Mouse (Mus musculus) limb, embryonic 14.5 days (tissue): Measurements from ENCODE around the gene Vmn1r68. TPM values are rescaled to one million over a fixed set of nuclear protein-coding genes. Genes with fewer than 3 reads are reported as not detected.

Source experiments
- ATAC-seq: fragments of 200-750 bp; cut with Nextera tagmentation; 2 replicates; pipeline ENCODE4 v1.8.0; 2017; ENCODE audit warnings: low read depth, moderate number of reproducible peaks, moderate TSS enrichment; ENCODE audit not compliant: low FRiP score
- DNase-seq: peaks from one replicate; pipeline ENCODE4 v3.0.0-alpha.2; 2015; ENCODE audit warnings: low spot score
- H3K27ac ChIP-seq: fragments of 300-500 bp; sonication (generic); replicated peaks from 2 replicates; pipeline ENCODE4 v1.5.1; 2014; ENCODE audit warnings: low read depth, mild to moderate bottlenecking, low read length, moderate library complexity, mixed read lengths
- H3K27me3 ChIP-seq: fragments of 300-500 bp; sonication (generic); 2 replicates; pipeline ENCODE4 v1.6.1; 2014; ENCODE audit warnings: low read length, mixed read lengths; ENCODE audit not compliant: control insufficient read depth, insufficient read depth
- H3K36me3 ChIP-seq: fragments of 300-500 bp; sonication (generic); 2 replicates; pipeline ENCODE4 v1.6.1; 2014; ENCODE audit warnings: mild to moderate bottlenecking, low read length, moderate library complexity, mixed read lengths; ENCODE audit not compliant: control insufficient read depth, insufficient read depth
- H3K4me1 ChIP-seq: fragments of 300-500 bp; sonication (generic); 2 replicates; pipeline ENCODE4 v1.6.1; 2014; ENCODE audit warnings: antibody characterized with exemption, low read length, mixed read lengths; ENCODE audit not compliant: control insufficient read depth, insufficient read depth
- H3K4me2 ChIP-seq: fragments of 300-500 bp; sonication (generic); replicated peaks from 2 replicates; pipeline ENCODE4 v1.6.1; 2014; ENCODE audit warnings: low read depth, mild to moderate bottlenecking, low read length, moderate library complexity; ENCODE audit not compliant: severe bottlenecking
- H3K4me3 ChIP-seq: fragments of 300-500 bp; sonication (generic); replicated peaks from 2 replicates; pipeline ENCODE4 v1.5.1; 2014; ENCODE audit warnings: low read length
- H3K9ac ChIP-seq: fragments of 300-500 bp; sonication (generic); 2 replicates; pipeline ENCODE4 v1.6.1; 2014; ENCODE audit warnings: mild to moderate bottlenecking, low read depth, low read length, moderate library complexity; ENCODE audit not compliant: severe bottlenecking
- H3K9me3 ChIP-seq: fragments of 300-500 bp; sonication (generic); 2 replicates; pipeline ENCODE4 v1.6.1; 2016; ENCODE audit warnings: low read length; ENCODE audit not compliant: control insufficient read depth
- POLR2A ChIP-seq: fragments of 200-500 bp; IDR thresholded peaks from 2 replicates; pipeline ENCODE4 v1.8.0; 2012; ENCODE audit warnings: inconsistent platforms, mild to moderate bottlenecking, moderate library complexity, borderline replicate concordance; ENCODE audit not compliant: insufficient read depth, insufficient read length; ENCODE audit errors: extremely low read depth
- WGBS: fragments of 180-500 bp; shearing (Covaris S2); extraction: QIAGEN DNeasy Blood & Tissue Kit; methylation state at CpG from one replicate; pipeline ENCODE4 v1.1.7; 2014; 5-methylcytosine and 5-hydroxymethylcytosine counted together
- polyA plus RNA-seq, 2 experiments: library from polyadenylated mRNA; depleted of rRNA in 1 of 2; stranded (reverse) in 1 of 2; unstranded in 1 of 2; fragments of >200 nt; fragmentation: Nextera tagmentation in 1 of 2; extraction: Ambion mirVana in 1 of 2; gene quantifications; 2 replicates each; pipeline versions ENCODE4 v1.2.1 to v1.2.3; 2012 to 2014

Gene Vmn1r68
- polyA plus RNA-seq (2012; rRNA removed) (not detected in 2 replicates), polyA plus RNA-seq (2014; fragmentation: Nextera tagmentation; extraction: Ambion mirVana) (not detected in 2 replicates)

- WGBS = 70% methylated on average over 2 of the region's 2 CpGs
- Histone ChIP-seq H3K27ac (no peak within 1 kb of the TSS), H3K9ac (no peak within 1 kb of the TSS), H3K4me3 (no peak within 1 kb of the TSS), H3K4me1 (no peaks in the 10 kb centered on the region), H3K9me3 (0 out of 2 replicates have a peak, but pooled peaks cover 5% of the 10 kb centered on the region), H3K27me3 (no peaks in the 10 kb centered on the region), H3K36me3 (no peaks in the 10 kb centered on the region), H3K4me2 (no peak within 1 kb of the TSS)
- DNase-seq = no peak
- no peak for ATAC-seq
- TF ChIP-seq POLR2A = no peak
Observed at GRCm38 (mm10) chr7:10558385-10558784, at the start of gene Vmn1r68. TSS of gene Vmn1r68 (minus strand) at chr7:10558485.

- peak overlapping the region; percentile 81; the same call in 1 of the 2 replicates for H3K9ac ChIP-seq
- no peak for TF ChIP-seq POLR2A
- H3K9me3 ChIP-seq = no peaks in the 10 kb centered on the region
- WGBS = 38% methylated on average over 6 of the region's 6 CpGs
- peaks cover 8% of the 10 kb centered on the region for H3K4me1 ChIP-seq
- no peak for ATAC-seq
- no peaks in the 10 kb centered on the region for H3K27me3 ChIP-seq
- peak overlapping the region; percentile 62 for H3K4me3 ChIP-seq
- no peak overlapping the region for H3K27ac ChIP-seq
- peaks cover 23% of the 10 kb centered on the region for H3K36me3 ChIP-seq
- H3K4me2 ChIP-seq = peak overlapping the region; percentile 57; the same call in 1 of the 2 replicates
- no peak for DNase-seq
Observed at GRCm38 (mm10) chr7:10495578-10495977, 62.7 kb downstream of the Vmn1r68 start.

GRCm38 (mm10) chr7:10494786-10495521 lies 63.3 kb downstream of the Vmn1r68 start, which contains the start of gene Zik1:
TSS of gene Zik1 (minus strand) at chr7:10495394.
- 0 out of 2 replicates have a peak within 1 kb of the TSS, but pooled peaks have one; percentile 29 for H3K27ac ChIP-seq
- H3K4me2 ChIP-seq = peak within 1 kb of the TSS; percentile 57
- TF ChIP-seq POLR2A = no peak
- 1% methylated on average over 33 of the region's 33 CpGs for WGBS
- H3K9ac ChIP-seq = peak within 1 kb of the TSS; percentile 81
- peak within 1 kb of the TSS; percentile 62 for H3K4me3 ChIP-seq
- peaks cover 29% of the 10 kb centered on the region for H3K36me3 ChIP-seq
- ATAC-seq (peak; percentile 99), DNase-seq (peak; percentile 91)
- H3K27me3 ChIP-seq = no peaks in the 10 kb centered on the region
- H3K4me1 ChIP-seq = peaks cover 8% of the 10 kb centered on the region
- no peaks in the 10 kb centered on the region for H3K9me3 ChIP-seq

GRCm38 (mm10) chr7:10480588-10481233 lies 77.6 kb downstream of the Vmn1r68 start:
- H3K27me3 ChIP-seq = no peaks in the 10 kb centered on the region
- no peak overlapping the region for H3K9ac ChIP-seq
- H3K4me2 ChIP-seq = peak overlapping the region; percentile 24; the same call in 1 of the 2 replicates
- TF ChIP-seq POLR2A = no peak
- no peaks in the 10 kb centered on the region for H3K4me1 ChIP-seq
- H3K4me3 ChIP-seq = peak overlapping the region; percentile 23
- no peaks in the 10 kb centered on the region; the same call in 1 of the 2 replicates for H3K9me3 ChIP-seq
- H3K36me3 ChIP-seq = no peaks in the 10 kb centered on the region
- DNase-seq (no peak), ATAC-seq (no peak)
- H3K27ac ChIP-seq = no peak overlapping the region
- WGBS = 59% methylated on average over 18 of the region's 18 CpGs

- no peak overlapping the region for H3K9ac ChIP-seq
- no peaks in the 10 kb centered on the region; the same call in 1 of the 2 replicates for H3K9me3 ChIP-seq
- no peak for TF ChIP-seq POLR2A
- H3K4me2 ChIP-seq = no peak overlapping the region
- no peaks in the 10 kb centered on the region for H3K4me1 ChIP-seq
- no peak overlapping the region for H3K27ac ChIP-seq
- no peaks in the 10 kb centered on the region for H3K27me3 ChIP-seq
- no peaks in the 10 kb centered on the region for H3K36me3 ChIP-seq
- no peak overlapping the region for H3K4me3 ChIP-seq
- no peak for DNase-seq
- ATAC-seq = no peak
Observed at GRCm38 (mm10) chr7:10479813-10480212, 78.5 kb downstream of the Vmn1r68 start.
